Mouse (Mus musculus): ENCODE results near the gene Thy1.

Gene Thy1

GRCm38 (mm10) chr9:44082266-44082665 lies 39.1 kb downstream of the Thy1 start:
- no peak for DNase-seq (ENCODE audit: low spot score)

GRCm38 (mm10) chr9:44083392-44084121 lies 40.4 kb downstream of the Thy1 start:
- no peak for DNase-seq (ENCODE audit: low spot score)

GRCm38 (mm10) chr9:44084236-44084635 lies 41.1 kb downstream of the Thy1 start:
- DNase-seq (ENCODE audit: low spot score) = peak; percentile 16

GRCm38 (mm10) chr9:44084659-44085229 lies 41.6 kb downstream of the Thy1 start:
- peak; percentile 32 for DNase-seq (ENCODE audit: low spot score)

- DNase-seq (ENCODE audit: low spot score) = no peak
Measured at GRCm38 (mm10) chr9:44085276-44085675, 42.1 kb downstream of the Thy1 start.

GRCm38 (mm10) chr9:44085741-44086665 lies 42.8 kb downstream of the Thy1 start:
- DNase-seq (ENCODE audit: low spot score) = no peak

- DNase-seq (ENCODE audit: low spot score) = no peak
Measured at GRCm38 (mm10) chr9:44086960-44087359, 43.8 kb downstream of the Thy1 start.

GRCm38 (mm10) chr9:44087761-44088455 lies 44.7 kb downstream of the Thy1 start:
- no peak for DNase-seq (ENCODE audit: low spot score)

- no peak for DNase-seq (ENCODE audit: low spot score)
Measured at GRCm38 (mm10) chr9:44088877-44089608, 45.9 kb downstream of the Thy1 start.

- DNase-seq (ENCODE audit: low spot score) = peak; percentile 79
Measured at GRCm38 (mm10) chr9:44093612-44094503, 50.7 kb downstream of the Thy1 start.

- DNase-seq (ENCODE audit: low spot score) = no peak
Measured at GRCm38 (mm10) chr9:44094737-44095136, 51.6 kb downstream of the Thy1 start.

GRCm38 (mm10) chr9:44095781-44096180 lies 52.6 kb downstream of the Thy1 start:
- no peak for DNase-seq (ENCODE audit: low spot score)

- no peak for DNase-seq (ENCODE audit: low spot score)
Measured at GRCm38 (mm10) chr9:44096536-44096935, 53.4 kb downstream of the Thy1 start.

All from T-cell, adult 2 months (primary cell).